Comparison of ENCODE assay signal across 7 mouse cellular contexts in the genomic region with DNA sequence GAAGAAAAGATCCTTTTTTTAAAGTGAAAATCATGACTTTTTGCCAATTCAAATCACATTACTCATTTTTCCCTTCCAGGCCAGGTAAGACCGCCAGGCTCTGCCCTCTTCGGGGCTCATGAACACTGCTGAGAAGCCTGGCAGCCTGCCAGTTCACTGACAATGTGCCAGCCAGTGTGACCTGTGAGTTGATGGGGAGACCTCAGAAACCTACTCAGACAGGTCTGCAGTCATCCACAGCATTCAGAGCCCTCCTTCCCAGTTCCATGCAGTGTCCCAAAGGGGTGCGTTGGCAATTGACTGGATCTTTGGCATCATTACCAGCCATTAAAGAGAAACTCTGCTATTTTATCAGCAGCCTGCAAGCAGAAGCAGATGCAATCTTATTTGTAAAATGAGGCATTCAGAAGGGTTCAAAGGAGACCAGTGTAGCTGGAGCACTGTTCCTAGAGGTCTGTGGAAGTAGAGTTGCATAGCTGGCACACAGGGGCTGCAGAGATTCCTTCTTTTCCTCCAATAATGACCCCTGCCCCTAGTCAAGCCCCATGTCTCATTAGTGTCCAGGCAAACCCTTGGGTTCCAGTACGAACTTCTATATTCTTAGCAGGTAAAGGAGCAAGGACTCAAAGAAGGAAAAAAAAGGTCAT.
DNase-seq lines count a peak whose midpoint lies in the region; ATAC-seq lines count a peak whose summit lies in the region.

No protein-coding gene starts in this region.

- no peak overlapping the region for H3K9ac ChIP-seq in forebrain, embryonic 14.5 days (ENCODE audit: low read length)

- H3K9me3 ChIP-seq in forebrain, embryonic 14.5 days (replicated peaks; ENCODE audit: control insufficient read depth, low read length) = no peaks in the 10 kb centered on the region

- H3K27ac ChIP-seq in forebrain, embryonic 14.5 days (ENCODE audit: low read depth, low read length) = peak overlapping the region; percentile 29; the same call in 1 of the 2 replicates

- peaks cover 15% of the 10 kb centered on the region for H3K4me1 ChIP-seq in forebrain, embryonic 14.5 days (ENCODE audit: control insufficient read depth, insufficient read depth, low read length)

- peak; percentile 80 for ATAC-seq in forebrain, embryonic 14.5 days
- ATAC-seq in megakaryocyte-erythroid progenitor cell, adult 5-6 weeks (replicated peaks; ENCODE audit: low FRiP score, low TSS enrichment, poor library complexity, severe bottlenecking) = no peak

- peak overlapping the region; percentile 20; the same call in 1 of the 2 replicates for H3K4me2 ChIP-seq in forebrain, embryonic 14.5 days (ENCODE audit: low read length)

- WGBS in forebrain, embryonic 14.5 days = 15% methylated on average over 4 of the region's 4 CpGs

- H3K27me3 ChIP-seq in forebrain, embryonic 14.5 days (replicated peaks; ENCODE audit: control insufficient read depth, insufficient read depth, low read length) = no peaks in the 10 kb centered on the region

- intact Hi-C loops in heart, postnatal 25 days (cut with DNase I) = no loop called here

- H3K4me3 ChIP-seq in forebrain, embryonic 14.5 days (ENCODE audit: low read depth, low read length) = no peak overlapping the region

- H3K36me3 ChIP-seq in forebrain, embryonic 14.5 days (ENCODE audit: control insufficient read depth, insufficient read depth, low read length) = no peaks in the 10 kb centered on the region

- DNase-seq in MN1 (ENCODE audit: low spot score) = peak; percentile 70
- peak; percentile 45 for DNase-seq in adrenal gland, postnatal 10 days
- DNase-seq in forebrain, embryonic 14.5 days (ENCODE audit: low spot score) = peak; percentile 70
- DNase-seq in heart, postnatal 25 days (ENCODE audit: low spot score) = peak; percentile 8
- DNase-seq in kidney, postnatal 4 days = peak; percentile 66 to 75
- peak; percentile 42 for DNase-seq in right cerebral cortex, postnatal 14 days

Comparison
In these comparisons a context has a peak if more than half of its experiments do, and no peak if none do; other contexts are left out.
1. DNase-seq: peak in every context shown above with its lines; median percentile 70 in kidney, postnatal 4 days; 70 in MN1; 70 in forebrain, embryonic 14.5 days; 45 in adrenal gland, postnatal 10 days; 42 in right cerebral cortex, postnatal 14 days; 8 in heart, postnatal 25 days.